Mouse (Mus musculus): ENCODE measurements around the gene Pccb. TPM values are rescaled to one million over a fixed set of nuclear protein-coding genes. Genes with fewer than 3 reads are reported as not detected.

Gene Pccb
- polyA plus RNA-seq (2012; rRNA removed): 61.2 and 69.8 TPM in 2 replicates

DNA sequence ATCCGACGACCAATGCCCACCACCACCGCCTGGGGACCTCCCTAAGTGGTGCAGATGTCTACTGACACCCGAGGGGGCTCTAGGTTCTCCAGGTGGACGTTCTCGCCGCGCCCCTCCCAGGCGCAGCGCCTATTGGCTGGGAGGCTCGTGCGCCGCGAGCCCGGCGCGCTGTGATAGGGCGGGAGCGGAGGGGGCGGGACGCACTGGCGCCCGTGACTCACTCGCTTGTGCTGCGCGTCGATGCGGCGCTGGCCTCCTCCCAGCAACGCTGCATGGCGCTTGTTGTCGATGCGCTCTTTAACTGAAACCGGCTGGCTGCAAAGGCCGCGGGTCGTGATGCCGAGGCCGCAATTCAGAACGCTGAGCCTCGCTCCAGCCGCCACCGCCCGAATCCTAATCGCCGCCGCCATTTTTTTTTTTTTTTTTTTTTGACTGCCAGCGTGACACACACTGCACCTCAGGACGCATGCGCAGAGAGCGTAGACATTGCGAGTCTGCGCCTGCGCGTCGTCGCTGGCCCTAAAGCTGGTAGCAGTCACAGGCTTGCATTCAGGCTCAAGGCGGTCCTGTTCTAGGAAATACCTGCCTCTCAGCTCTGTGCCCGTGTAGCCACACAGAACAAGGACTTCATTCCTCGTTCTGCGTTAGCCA is at the start of gene Pccb:
Gene Pccb, minus strand, starts transcription at position 451 of the 651 bp plus-strand sequence.
- peak; percentile 90 to 97 for DNase-seq (ENCODE audit: extremely low spot score in 1 of 2, low spot score in 1 of 2)

DNA sequence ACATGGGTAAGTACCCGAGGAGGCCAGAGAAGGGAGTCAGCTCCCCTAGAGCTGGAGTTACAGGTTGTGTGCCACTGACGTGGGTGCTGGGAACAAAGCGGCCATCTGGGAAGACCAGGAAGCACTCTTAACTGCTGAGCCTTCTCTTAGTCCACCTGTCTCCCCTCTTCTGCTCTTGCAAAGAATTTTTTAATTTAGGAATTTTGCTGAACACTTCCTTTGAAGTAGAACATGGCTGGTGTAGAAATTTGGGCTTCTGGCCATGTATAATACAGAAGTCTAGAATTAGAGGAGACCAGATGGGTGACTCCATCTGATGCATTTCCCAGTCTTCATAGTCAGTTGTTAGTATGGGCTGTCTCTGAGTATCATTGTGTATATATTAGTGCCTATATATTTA is 49.0 kb upstream of the Pccb start:
- DNase-seq (ENCODE audit: extremely low spot score in 1 of 2, low spot score in 1 of 2): peak in 1 of 2 experiments; percentile 36

- no peak for DNase-seq (ENCODE audit: extremely low spot score in 1 of 2, low spot score in 1 of 2)
These were observed 45.5 kb upstream of the Pccb start for GRCm38 (mm10) chr9:101080046-101080685.

DNA sequence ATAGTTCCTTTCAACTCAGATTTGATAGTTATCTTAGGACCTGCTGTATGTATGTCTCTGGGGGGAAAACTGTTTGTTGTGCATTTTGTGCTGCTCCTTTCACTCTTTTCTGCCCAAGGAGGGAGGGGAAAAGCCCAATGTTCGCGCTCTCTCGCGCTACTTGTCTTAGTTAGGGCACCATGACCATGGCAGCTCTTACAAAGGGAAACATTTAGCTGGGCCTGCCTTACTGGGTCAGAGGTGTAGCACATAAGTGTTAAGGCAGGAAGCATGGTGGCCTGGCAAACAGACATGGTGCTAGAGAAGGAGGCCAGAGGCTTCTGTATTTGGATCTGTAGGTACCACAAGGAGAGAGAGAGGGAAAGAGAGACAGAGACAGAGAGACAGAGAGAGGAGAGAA is 43.9 kb upstream of the Pccb start:
- DNase-seq (ENCODE audit: extremely low spot score in 1 of 2, low spot score in 1 of 2): no peak

GRCm38 (mm10) chr9:101077486-101077885 is 42.8 kb upstream of the Pccb start:
- DNase-seq (ENCODE audit: extremely low spot score in 1 of 2, low spot score in 1 of 2): no peak

DNA sequence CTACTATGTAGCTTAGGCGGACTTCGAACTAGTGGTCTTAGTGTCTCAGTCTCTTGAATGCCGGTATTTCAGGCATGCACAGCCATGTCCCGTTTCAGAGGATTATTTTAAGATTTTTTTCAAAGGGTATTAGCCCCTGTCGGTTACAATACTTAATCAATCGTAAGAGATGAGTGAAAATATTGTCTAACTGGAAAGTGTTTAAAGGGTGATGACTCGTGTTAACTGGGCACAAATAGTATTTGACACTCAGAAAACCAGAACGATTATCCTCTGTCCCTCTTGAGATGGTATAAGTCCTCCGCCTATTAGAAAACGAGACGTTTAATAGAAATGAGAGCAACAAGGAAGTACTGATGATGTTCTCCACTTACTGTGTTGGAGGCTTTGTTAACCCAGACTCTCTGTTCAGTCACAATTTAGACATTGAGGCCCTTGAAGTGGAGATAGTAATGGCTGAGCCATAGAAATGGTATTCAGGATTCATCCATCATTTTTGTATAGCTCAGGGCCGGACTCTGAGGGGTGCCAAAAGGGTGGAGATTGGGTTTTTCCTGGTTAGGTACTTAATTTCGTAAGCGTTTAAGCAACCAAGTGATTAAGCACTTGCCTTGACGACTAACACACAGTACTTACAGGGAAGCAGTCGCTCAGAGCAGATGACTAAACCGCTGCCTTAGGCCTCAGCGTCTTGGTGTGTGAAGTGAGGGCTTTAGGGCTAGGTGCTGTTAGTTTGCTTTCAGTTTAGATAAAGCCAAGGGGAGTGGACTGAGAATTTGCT is 41.6 kb upstream of the Pccb start:
- no peak for DNase-seq (ENCODE audit: extremely low spot score in 1 of 2, low spot score in 1 of 2)

DNA sequence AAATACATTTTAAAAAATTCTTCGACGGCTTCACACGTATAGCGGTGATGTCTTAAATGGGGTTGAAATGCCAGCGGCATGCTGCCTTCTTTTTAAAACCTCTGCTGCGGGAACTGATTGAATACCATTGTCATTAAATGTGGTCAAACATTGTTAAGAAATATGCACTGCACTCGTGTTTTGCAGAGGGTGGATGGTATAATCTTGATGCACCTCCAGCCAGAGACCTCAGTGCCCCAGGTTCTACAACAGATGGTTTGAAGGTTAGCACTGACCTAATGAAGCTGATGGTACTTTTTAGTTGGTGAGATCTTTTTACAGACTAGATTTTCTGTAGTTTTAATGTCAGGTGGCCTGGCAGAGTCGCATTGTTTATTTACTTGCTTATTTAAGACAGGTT is 41.0 kb upstream of the Pccb start:
- no peak for DNase-seq (ENCODE audit: extremely low spot score in 1 of 2, low spot score in 1 of 2)

DNA sequence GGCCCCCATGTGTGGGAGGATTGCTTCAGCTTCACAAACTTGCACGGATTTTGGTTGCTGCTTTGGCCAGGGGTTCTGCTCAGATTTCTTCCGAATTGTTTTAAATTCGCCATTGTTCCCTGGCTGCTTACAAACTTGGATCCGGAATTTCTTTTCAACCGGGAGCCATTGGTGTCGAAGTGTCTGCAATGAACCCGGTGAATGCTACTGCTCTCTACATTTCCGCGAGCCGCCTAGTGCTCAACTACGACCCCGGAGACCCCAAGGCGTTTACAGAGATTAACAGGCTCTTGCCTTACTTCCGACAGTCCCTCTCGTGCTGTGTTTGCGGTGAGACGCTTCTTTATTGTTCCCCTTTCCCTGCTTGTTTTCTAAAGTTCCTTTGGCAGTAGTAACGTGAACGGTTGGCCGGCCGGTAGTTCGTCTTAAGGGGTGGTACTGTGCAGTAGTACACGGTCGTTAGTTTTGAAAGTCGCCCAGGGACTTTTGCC is 40.4 kb upstream of the Pccb start:
- no peak for DNase-seq (ENCODE audit: extremely low spot score in 1 of 2, low spot score in 1 of 2)

DNA sequence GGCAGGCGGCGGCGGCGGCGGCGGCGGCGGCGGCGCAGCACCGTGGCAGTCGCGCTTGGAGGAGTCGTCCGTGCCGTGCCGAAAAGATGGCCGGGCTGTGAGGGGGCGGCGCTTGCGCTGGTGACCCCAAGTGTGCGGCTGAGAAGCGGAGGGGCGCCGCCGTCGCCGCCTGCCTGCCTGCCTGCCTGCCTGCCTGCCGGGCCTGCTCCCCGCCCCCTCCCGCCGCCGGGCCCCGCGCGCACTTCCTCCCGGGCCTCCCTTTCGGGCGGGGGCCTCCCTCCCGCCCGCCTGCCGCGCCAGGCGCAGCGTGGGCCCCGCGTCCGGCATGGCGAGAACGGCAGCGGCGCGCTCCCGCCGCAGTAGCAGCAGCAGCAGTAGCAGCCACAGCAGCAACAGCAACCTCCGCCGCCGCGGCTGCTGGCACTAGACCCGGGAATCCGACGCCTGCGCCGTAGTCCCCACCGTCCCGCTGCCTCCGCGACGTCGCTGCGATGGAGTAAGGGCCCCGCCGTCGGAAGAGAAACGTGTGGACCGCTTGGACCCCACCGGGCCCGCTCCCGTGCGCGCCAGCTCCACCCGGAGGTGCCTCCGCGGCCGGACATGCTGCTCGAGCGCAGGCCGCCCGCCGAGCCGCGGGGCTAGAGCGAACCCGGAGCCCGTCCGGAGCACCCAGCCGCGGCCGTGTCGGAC is 39.8 kb upstream of the Pccb start:
- peak; percentile 65 to 79 for DNase-seq (ENCODE audit: extremely low spot score in 1 of 2, low spot score in 1 of 2)

- DNase-seq (ENCODE audit: extremely low spot score in 1 of 2, low spot score in 1 of 2): no peak
These were observed 39.3 kb upstream of the Pccb start, which contains the start of gene Msl2 for GRCm38 (mm10) chr9:101073987-101074331. TSS of gene Msl2 (plus strand) at chr9:101074101.

- peak; percentile 96 to 99 for DNase-seq (ENCODE audit: extremely low spot score in 1 of 2, low spot score in 1 of 2)
These were observed 38.6 kb upstream of the Pccb start for GRCm38 (mm10) chr9:101073041-101073986.

DNA sequence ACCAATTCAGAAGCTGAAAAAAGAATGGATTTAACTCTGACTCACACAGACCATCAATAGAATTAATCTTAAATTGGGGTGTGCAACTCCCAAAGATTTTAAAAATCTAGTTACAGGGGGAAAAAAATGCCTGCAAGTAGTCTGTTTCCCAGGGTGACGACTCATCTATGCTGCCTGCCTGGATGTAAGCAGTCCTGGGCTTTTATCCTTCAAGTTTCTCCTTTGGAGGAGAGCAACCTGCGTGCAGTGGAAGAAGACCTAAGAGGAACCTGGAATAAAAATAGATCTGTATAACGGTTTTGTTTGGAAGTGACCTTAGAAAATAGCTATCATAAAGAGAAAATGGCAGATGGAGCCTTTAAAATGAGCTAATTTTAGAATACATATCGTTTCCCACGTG is 37.8 kb upstream of the Pccb start:
- no peak for DNase-seq (ENCODE audit: extremely low spot score in 1 of 2, low spot score in 1 of 2)

DNA sequence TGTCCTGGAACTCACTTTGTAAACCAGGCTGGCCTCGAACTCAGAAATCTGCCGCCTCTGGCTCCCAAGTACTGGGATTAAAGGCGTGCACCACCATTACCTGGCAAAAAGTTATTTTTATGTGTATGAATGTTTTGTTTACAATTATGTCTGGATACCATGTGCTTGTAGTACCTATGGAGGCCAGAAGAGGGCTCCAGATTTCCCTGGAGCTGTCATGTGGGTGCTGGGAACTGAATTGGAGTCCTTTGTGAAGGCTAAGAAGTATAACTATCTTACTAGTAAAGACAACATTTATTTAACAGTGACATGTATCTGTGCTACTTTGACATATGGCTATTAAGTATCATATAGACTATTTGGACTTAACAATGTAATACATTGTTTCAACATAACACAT is 35.1 kb upstream of the Pccb start:
- DNase-seq (ENCODE audit: extremely low spot score in 1 of 2, low spot score in 1 of 2): no peak

- peak in 1 of 2 experiments; percentile 38 for DNase-seq (ENCODE audit: extremely low spot score in 1 of 2, low spot score in 1 of 2)
These were observed 30.4 kb upstream of the Pccb start for GRCm38 (mm10) chr9:101065076-101065602.

DNA sequence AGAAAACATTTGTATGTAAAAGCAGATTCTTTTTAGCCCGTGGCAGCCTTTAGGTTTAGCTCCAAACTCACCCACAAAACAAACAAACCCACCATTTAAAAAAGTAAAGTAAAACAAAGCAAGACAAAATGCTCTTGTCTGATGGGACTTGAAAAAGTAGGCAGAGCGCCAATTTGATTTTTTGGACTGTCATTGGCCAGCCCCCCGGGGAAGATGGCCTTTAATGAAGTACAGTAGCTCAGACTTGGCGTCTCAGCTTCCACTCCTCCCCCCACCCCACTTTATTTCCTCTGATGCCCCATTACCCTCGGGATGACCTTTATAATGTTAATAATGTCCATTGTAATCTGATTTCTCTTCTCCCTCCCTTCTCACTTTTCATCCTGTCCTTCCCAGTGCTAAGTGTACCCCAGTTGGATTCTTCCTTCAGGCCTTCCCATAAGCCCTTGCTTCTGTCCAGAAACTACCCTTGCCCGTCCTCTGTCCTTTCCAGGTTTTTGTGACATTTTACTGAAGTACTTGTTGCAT is 27.6 kb upstream of the Pccb start:
- no peak for DNase-seq (ENCODE audit: extremely low spot score in 1 of 2, low spot score in 1 of 2)

DNA sequence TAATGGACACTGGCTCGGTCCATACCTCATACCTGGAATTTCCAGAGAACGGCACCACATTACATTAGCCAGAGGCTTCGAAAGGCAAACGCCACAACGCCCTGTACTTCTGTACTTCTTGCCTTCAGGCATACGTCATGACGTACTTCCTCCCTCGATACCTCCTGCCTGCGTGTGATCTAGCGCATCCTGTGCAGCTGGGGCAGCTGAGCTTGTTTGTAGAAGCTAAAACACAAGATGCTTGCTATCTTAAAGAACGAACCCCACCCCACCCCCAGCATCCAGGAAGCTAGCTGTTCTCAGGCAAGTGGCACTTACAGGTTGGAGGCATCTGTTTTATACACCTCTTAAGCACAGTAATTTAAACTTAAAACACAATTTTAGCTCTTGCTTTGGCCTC is 26.3 kb upstream of the Pccb start:
- DNase-seq (ENCODE audit: extremely low spot score in 1 of 2, low spot score in 1 of 2): no peak

DNA sequence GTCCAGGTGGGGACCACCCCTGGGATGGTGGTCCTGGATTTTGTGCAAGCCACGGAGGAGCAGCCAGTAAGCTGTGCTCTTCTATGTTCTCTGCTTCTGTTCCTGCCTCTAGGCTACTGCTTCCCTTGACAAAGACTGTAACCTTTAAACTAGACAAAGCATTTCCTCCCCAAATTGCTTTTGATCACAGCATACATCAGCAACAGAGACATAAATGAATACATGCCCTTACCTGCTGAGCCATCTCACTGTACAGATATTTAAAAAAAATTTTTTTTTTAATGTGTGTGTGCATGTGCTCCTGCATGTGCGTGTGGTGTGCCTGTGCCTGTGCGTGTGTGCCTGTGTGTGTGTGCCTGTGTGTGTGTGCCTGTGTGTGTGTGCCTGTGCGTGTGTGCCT is 22.5 kb upstream of the Pccb start:
- no peak for DNase-seq (ENCODE audit: extremely low spot score in 1 of 2, low spot score in 1 of 2)

- no peak for DNase-seq (ENCODE audit: extremely low spot score in 1 of 2, low spot score in 1 of 2)
These were observed 18.6 kb upstream of the Pccb start for GRCm38 (mm10) chr9:101053279-101053678.

DNA sequence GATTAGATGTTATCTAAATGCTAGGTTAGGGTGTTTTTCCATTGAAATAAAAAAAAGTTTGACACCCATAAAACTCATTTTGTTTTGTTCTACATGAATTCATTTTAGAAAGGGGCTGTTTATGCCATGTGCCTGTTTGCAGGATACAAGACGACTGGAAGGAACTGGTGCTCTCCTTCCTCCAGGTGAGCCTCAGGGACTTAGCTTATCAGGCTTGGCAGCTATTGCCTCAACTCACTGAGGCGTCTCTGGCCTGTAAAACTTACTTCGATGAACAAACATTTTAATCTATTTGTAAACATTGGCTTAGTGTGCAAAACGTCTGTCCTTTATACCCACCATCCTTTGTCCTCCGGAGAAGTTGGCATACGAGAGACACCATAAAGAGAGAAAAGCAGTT is 18.0 kb upstream of the Pccb start:
- DNase-seq (ENCODE audit: extremely low spot score in 1 of 2, low spot score in 1 of 2): no peak
